Mouse (Mus musculus) B cell, adult 2 months (primary cell): ENCODE data around the gene Tmem56.

Experiments
- DNase-seq, 2 experiments: peaks; one replicate each; pipeline ENCODE4 v3.0.0; 2022

Tmem56 gene

DNA sequence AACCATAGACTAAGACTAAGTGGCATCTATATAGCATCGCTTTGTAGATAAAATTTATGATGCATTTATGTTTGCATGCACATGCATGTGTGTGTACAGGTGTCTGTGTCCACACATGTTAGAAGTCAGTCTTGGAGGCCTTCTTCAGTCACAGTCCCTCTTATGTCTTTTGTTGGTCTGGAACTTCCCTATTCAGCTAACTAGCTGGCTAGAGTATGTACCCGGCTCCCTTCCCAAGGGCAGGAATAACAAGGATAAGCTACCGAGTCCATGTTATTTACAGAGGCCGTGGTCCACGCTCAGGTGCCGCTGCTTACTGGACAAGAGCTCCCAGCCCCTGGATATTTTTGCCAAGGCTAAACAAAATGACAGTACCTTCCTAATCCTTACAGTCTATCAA, 58.7 kb downstream of the Tmem56 start:
- DNase-seq, result no peak

DNA sequence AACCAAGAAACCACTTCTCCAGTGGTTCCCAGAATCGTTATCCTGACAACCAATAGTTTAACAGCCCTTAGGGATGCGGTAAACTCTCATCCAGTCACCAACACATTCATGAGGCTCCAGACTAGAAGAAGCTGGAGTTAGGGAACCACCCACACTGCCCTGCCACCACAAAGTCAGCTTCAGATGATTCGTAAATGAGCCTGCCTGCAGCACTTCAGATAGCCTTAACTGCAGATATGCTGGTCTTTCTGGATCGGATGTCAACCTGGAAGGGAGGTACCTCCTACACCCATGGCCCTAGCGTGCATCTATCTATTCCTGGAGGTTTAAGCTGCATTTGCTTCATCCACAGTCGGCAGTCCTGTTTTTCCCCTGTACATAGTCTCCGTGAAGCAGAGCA, 60.9 kb downstream of the Tmem56 start:
- DNase-seq, result no peak

DNA sequence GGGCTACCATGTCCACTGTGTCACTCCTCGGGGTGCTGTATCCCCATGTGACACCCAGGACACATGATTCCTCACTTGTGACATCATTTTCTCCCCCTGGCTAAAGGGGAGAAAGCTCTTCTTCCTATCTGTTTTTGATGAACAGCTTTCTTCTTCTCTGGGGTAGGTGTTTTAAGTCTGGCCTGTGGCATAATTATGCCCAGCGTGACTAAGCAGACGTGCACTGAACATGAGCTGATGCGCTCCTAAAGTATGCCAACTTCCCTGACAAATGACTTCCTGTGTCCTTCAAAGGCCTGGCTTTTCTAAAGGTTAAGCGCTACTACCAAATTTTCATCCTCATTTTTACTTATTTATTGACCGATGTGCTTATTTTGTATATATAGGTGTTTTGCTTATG, 65.9 kb downstream of the Tmem56 start:
- no peak for DNase-seq

DNA sequence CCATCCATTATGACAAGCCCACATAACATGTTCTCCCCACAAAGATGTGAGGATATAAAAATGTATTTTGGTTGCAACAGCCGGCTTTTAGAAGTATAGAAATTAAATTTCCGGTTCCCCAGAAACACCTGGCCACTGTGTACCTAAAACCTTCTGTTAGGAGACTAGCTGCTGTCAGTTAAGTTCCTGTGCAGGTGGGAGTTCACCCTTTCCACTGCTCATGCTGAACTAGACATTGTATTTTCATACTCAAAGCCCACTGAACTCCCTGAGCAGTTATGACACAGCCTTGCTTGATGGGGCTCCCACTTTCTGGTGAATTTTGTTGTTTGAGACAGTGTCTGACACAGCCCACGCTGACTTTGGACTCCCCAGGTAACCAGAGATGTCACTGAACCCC, 69.4 kb downstream of the Tmem56 start:
- DNase-seq, result no peak

DNA sequence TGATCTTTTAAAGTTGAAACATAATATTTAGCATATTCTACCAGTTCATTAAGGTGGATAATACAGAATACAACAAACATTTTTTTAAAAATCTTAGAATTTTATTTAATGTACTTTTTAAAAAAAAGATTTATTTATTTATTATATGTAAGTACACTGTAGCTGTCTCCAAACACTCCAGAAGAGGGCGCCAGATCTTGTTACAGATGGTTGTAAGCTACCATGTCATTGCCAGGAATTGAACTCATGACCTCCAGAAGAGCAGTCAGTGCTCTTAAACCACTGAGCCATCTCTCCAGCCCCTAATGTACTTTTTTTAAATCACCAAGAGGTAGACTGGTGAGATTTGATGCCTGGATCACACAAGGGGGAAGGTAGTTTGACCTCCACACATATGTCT, 70.7 kb downstream of the Tmem56 start:
- DNase-seq, result no peak

DNA sequence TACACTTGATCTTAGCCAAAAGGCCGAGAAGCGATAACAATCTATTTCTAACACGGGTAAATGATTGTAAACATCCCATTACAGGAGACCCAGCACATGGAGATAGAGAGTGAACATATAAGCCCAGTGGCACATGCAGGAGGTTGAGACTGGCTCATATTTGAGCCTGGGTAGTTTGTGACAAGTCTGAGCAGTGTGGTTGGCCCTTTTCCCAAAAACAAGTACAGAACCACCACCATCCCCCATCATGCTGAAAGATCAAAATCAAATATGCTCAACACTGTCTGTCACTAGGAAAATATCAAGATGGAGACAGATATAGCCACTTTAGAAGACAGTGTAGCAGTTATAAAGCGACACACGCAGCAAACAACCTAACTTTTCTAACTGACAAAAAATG, 73.9 kb downstream of the Tmem56 start:
- DNase-seq, result no peak

DNA sequence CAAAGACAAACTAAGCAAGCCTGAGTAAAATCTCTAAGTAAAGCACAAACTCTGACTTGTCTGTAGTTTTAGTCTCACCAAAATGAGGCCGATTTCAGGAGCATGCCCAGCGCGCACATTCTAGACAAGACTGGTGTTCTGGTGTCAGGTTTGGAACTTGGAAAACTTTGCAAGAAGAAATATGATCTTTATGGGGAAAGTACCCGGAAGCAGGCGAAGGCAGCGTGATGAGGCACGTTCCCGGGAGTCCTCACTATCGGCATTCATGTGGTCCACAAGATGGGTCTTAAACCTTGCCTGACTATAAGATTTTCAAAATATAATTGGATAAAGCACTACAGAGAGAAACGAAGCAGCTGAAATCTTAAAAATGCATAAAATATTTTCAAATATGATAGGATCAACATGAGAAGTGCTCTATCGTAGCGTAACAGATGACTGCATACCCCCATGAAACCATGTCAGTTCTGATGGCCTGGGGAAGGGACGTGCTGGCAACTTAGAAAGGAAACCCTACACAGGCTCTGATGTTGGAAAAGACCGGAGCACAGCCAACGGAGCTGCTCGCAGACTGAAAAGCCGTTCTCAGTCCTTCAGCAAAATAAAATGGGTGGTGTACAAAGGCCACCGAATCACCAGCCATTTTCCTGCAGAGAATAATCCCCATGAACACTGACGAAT, 76.6 kb downstream of the Tmem56 start:
- no peak for DNase-seq

DNA sequence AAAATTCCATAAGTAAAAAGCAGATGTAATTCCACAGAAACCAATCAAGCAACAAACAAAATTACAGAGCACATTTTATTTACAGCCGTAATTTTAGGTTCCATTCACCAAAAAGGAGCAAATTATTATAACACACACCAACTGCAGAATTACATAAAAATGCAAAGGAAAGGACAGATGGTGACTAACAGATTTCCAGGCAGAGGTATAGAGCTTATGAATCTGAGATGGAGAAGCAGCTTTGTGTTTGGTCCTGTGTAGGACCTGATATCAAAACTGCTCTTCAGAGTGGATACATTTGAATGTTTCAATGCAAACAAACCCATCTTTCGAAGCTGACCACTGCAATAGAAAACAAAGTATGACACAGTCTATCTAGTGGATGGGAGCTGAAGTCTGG, 80.3 kb downstream of the Tmem56 start:
- no peak for DNase-seq

DNA sequence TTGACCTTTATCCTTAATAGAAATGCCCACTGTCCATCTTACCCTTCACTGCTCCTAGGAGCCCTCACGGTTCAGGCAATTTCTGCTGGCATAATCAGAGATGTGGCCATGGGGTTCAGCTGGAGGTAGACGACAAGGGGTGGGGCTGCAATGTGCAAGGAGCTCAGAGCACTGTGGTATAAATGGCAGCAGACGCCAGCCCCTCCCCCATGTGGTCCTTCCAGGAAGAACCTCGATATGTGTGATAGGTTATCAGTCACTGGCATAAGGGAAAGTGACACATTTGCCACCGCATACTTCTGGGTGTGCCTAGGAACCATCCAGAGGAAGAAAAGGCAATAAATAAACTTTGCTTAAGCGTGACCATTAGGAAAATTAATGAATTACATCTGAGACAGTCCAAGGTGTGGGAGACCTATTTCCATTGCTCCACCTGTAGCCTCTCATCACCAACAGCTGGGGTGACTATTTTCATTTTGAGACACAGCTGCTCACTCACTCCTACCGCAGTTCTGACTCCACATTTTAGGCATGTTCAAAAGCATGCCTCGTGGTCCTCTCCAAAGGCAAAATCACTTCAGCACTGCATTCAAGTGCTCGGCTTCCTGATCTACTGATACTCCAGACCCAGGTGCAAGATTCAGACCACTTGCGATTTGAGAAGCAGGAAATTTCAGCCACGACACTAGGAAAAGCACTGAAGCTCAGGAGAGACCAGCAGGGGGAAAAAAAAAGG, 81.7 kb downstream of the Tmem56 start:
- no peak for DNase-seq

DNA sequence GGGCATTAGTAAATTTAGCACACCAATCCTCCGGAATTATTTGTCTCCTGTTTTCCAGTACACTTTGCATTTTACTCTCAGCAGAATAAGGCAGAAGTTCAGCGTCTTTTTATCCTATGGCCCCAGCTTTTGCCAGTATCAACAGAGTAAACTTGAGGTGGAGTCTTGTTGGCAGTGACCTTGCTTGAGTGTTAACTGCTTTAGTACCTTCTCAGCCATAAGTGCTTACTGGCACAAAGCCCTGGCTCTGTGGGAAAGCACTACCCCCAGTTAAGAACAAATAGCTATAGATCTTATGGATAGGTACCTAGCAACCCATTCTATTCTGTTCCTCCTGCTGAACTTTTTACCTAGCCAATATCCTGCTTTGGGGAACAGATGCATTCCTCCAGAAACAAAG, 93.7 kb downstream of the Tmem56 start:
- DNase-seq, result no peak

DNA sequence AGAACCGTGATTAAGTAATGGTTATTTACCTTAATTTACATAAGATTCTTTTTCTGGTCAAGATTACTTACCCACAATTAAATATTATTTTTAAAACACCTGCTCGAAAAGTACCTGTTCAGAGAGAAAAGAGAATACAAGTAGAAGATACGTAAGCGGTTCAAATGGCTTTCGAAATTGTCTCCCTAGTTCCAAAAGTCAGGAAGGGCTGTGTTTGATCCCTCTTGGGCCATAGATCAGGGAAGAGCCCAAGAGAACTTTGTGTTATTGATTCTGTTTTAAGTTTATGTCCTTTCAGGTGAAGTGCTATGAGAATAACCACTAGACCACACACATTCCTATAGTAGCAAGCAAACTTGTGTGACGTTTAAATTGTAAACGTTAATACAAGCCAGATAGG, 95.4 kb downstream of the Tmem56 start:
- DNase-seq, result no peak

DNA sequence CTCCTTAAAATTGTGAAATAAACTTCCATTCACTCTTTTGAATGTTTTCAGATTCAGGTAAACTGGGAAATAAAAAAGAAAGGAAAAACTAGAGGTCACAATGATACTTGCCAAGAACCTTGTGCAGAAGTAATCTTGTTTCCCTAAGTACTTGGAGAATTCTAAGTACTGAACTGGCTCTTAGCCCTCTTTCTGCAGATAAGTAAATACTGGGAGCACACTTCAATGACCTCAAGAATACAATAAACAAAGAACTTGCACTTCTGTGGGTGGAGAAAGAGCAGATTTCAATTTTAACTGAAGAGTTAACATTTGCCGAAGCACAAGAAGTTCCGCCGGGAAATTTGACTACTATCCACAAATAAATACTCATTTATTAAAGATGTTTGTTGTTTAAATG, 96.0 kb downstream of the Tmem56 start:
- DNase-seq, result no peak

DNA sequence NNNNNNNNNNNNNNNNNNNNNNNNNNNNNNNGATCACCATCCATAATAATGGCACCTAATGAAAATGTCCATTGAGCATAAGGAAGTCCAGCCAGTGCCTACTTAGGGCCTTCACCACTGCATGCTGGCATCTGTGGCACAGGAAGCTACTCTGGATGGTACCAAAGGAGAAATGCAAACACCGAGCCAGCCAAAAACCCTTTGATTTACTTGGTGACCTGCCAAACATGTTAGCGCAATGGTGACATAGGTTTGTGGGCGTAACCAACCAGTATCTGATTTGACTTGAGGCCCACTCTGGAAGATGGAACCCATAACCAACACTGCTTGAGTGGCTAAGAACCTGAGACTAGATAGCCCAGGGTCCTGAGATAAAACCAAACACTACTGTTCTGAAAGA, 97.7 kb downstream of the Tmem56 start:
- no peak for DNase-seq

DNA sequence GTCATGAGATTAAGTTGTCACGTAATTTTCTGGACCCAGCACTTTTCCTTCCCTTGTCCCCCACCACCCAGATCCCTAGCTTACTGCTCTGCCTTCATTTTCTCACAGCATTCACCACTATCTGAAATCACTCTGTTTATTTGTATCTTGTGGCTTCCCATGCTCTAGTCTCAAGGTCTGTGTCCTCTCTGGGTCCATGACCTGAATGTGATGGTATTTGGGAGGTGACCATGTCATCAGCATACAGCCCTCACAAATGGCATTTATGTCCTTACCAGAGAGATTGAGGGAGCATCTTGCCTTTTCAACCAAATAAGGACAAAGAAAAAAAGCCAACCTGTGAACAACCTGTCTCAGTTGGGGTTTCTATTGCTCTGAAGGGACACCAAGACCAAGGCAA, 106.9 kb downstream of the Tmem56 start:
- DNase-seq, result no peak

DNA sequence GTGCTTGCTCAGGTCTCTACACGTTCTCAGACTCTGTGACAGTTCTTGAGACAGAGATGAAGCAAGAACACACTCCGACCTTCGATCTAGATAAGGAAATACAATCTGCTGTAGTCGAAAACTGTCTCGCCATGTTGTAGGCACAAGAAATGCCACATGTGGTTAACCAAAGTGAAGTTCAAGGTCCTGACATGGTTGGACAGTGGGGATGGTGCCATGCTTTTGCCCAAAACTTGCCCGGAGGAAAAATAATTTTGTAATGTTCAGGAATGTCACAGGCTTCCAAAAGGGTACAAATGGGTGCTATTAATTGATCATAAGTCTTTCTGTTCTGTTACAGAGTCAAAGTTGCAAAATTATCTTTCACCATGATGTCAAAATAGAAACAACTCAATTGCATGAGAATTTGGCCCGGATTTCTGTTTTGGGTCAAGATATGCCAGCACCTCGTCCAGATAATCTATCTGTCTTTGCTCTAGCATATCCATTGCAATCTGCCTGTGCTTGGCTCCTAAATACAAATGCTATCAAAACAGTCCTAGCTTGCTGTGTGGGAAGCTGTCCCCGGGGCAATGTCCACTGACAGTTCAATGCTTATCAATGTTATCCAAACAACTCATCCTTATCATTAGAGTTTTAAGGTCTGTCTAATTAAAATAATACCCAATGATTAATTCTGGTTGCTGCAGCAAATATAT, 108.5 kb downstream of the Tmem56 start:
- DNase-seq, result no peak

DNA sequence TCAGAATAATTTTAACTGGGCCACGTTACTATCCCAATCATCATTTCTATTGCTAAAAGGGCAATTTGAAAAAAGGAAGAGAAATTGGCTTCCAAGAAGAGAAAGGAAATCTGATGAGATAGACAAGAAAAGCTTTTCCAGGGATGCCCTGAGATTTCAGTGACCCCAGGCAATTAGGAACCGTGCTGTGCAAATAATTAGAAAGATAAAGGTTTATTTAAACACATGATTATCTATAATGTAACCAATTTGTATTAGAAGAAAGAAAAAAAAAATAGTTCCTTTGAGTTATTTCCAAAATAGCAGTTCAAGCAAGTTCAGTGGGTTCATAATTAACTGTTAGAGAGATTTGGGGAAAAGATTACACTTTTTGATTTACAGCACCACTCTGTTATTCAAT, 110.2 kb downstream of the Tmem56 start:
- no peak for DNase-seq

DNA sequence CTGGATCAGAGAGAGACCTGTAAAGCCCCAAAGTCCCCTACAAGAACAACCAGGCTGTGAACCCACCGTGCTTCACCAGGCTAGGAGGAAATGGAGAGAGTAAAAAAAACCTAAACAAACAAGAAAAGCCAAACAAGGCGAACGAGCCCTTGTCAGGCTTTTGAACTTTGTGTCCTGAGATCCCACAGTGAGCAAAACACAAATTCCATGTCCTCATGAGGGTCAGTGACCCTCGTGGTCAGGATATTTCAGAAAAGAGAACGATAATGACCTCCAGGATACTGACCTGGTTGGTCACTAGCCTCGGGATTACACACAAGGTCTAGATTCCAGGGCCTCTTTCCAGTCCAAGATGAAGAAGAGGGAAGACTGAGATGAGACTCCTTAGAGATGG, 111.0 kb downstream of the Tmem56 start:
- no peak for DNase-seq

DNA sequence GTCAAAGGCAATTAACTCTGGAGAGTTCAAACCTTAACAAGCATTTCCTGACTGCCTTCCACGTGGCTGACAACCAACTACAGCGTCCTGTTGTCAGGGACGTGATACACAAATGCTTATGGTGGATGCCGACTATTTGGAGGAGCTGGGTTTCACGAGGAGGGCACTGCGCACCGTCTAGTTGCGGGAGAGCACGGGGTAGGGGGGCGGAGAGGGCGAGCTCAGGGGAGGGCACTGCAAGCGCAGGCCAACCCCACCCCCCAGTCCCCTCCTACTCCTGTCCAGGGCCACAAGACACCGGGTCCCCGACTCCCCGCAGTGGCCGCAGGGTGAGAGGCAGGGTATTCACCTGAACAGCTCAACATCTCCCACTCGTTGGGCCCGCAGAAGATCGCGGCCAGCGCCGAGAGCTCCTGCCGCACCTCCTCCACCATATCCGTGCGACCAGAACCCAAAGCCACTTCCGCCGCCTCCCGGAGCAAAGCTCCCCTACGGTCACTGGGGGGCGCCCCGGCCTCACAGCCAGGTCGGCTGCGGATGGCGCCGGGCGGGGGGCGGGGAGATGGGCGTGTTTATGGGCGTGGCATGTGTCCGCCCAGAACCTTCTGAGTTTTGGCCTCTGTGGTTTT, 111.5 kb downstream of the Tmem56 start, which contains the start of gene Rwdd3:
Gene Rwdd3, minus strand, starts transcription at position 453 of the 629 bp plus-strand sequence.
- DNase-seq, result peak; percentile 95

DNA sequence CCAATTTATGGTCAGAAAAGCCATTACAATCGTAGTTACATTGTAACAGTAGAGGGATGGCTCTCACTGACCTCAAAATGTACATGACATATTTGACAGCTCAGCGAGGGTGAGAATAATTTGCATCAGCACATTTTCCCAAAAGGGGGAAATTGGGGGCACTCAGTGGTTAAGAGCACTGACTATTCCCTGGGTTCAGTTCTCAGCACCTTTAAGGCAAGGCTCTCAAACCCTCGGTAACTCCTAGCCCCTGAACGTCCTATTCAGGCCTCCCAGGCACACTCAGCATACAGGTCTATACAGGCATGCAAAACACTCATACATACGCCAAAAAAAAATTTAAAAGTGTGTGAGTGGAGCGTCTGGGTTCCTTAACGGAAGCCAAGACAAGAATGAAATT, 112.3 kb downstream of the Tmem56 start:
- DNase-seq, result no peak

DNA sequence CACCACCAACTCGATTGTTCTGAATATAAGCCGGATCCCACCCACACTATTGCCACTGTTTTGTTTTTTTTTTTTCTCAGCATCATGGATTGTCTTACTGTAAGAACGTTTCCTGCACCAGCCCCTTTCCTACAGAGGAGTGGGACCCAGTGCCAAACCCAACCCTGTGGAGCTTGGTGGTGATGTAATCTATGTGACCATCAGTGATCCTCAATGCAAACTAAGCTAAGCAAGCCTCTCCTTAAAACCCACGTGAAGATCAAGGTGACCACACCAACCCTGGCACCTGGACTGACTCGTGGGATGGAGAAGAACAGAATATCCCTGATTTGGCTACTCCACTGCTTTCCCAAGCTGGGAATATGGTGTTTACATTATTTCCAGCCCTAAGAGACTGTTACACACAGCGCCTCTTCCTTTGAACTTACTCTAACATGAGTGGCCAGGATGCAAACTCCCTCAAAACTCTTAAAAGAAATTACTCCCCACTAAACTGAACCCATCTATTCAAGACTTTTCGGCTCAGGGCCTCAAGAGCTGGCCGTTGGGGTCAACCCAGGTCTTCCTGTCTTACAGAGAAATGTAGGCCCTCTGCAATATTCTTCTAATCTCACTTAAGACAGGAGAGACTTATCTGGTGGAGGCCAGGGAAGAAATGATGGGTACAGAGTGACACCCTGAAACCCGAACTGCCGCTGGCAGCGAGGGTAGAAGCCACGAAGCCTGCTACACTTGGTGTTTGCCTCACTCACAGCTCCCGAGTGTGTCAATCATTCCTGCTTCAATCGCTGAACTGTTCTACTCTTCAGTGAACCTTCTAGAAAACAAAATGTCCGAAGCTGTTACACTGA, 113.6 kb downstream of the Tmem56 start:
- no peak for DNase-seq

DNA sequence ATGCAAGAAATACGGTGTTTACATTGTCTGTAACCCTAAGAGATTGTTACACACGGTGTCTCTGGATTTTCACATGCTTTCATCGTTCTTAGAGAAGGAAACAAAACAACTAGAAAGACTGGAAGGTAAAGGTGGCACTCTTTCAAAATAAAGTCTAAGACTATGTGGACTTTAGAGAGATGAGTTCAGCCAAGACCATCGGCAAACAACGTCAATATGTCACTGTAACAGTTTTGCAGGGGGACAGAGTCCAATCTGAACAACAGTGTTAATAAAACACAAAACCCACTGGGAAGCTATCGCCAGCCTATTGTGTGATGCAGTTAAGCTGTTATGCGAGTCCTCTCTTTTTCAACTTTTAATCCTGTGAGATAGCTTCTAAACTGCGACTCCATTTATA, 114.3 kb downstream of the Tmem56 start:
- no peak for DNase-seq

DNA sequence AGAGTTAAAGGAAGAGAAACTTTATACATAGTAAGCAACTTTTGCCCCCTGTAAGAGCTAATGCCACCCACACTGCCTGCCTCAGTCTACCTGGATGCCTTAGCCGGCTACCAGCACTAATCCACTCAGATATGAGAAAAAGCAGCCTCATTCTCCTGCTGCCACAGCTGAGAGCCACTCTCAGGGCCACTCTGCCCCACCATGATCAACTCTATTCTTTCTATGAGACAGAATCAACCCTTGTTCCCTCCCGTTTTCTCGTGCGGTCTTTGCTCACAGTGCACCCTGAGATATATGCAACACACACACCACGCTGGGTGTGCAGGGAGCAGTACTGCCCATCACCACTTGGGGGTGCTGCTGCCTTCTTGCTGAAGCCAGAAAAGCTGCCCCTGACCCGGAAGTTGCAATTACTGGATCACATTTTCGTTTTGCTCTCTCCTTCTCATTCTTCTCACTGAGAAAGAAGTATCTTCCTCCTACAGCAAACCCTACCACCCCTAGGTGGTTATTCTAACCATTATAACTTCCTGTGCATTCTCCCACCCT, 119.6 kb downstream of the Tmem56 start:
- peak; percentile 88 to 90 for DNase-seq
